Mouse (Mus musculus) cerebellum, adult 11-12 months (tissue): ENCODE data around the gene Akain1.

ENCODE experiments used
- DNase-seq: peaks from one replicate; pipeline ENCODE4 v3.0.0; 2022

Akain1 gene

DNA sequence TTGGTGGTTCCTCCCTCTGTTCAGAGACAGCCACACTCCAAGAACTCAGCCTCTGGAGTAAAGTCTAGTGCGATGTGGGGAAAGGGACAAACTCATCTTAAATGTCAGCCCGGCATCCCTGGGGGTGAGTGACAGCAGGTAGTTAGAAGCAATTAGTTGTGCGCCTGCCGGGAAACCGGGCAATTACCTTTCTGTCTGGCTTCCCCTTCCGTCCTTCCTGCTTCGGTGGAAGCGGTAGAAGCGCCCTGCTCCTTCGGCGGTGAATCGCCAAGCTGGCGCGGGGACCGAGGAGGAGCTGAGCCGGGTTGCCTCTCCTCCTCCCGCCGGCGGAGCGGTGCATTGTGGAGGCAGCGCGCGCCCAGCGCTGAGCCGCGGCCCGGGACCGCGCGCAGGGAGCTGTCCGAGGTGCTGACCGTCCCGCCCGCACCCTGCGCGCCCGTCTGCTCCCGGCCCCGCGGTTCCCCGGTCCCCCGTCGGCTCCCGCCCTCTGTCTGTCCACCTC lies at the start of gene Akain1:
Gene Akain1, plus strand, starts transcription at position 337 of the 502 bp plus-strand sequence.
- peak; percentile 77 for DNase-seq

DNA sequence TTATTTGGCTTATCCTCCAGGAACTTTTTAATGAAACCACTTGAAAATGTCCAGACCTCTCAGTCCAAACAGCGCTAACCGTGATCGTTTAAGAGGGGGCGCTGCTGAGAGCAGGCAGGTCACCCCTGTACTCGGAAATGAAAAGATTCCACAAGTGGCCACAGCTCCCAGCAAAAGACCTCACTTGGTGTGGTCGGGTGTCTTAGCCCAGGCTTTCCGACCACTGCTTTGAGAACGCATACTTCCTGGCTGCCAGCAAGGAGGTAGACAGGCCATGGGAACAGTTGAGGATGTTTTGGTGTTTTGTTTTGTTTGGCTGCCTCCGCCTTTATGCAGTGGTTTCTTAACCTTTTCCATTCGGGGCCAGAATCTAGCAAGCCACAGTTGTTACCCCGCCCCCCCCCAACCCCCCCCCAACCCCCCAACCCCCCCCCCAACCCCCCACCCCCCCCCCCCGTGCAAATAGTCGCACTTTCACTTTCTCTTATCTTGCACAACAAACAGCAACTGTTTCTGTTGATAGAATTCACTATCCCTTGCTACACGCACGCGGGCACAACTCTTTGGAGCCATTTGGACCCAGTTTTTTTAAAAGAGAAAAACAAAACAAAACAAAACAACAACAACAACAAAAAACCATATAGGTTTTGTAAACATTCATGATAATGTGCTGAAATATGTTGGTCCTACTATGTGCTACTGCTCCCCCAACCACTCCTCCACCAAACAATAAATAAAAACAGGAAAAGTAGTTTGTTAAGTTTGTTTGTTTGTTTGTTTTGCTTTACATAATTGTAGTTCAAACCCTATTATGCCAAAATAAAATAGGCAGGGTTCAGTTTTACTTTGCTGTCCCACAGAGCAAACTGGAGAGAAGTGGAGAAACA lies 42.7 kb upstream of the Akain1 start:
- DNase-seq: no peak

DNA sequence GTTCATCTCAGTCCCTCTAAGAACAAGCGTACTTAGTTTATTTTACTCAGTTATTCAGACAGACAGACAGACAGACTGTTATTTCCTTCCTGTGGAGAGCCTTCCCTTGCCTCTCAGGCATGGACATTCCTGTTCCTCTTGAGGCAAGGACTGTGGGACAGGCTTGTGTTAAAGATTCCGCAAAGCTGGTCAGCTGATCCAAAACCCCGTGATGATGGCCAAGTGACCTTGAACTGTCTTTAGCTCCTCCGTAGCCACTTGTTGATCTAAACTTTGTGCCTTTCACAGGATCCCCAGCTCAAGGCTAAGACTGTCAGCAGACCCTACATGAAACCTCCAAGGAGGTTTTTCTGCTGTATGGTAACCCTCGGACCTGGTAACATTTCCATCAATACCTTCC lies 42.0 kb upstream of the Akain1 start:
- no peak for DNase-seq

DNA sequence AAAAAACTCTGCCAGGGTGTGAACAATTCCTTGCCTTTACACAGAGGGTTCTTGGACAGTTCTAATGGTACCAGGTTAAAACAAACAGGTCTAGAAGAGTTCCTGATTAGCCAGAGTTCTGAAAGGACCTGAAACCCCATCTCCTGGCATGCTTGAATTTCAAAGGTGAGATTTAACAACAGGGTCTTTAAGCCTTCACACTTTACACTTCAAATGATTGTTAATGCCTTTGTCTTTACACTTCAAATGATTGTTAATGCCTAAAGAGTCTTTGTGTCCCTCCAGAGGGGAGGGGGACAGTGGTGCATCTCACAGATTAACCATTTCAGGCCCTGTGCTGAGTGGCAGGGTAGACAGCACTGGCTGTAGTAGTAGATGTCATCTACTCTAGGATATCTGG lies 41.0 kb upstream of the Akain1 start:
- no peak for DNase-seq

GRCm38 (mm10) chr17:69401146-69401545 lies 38.0 kb upstream of the Akain1 start:
- DNase-seq: no peak

GRCm38 (mm10) chr17:69416163-69416562 lies 23.0 kb upstream of the Akain1 start:
- no peak for DNase-seq

DNA sequence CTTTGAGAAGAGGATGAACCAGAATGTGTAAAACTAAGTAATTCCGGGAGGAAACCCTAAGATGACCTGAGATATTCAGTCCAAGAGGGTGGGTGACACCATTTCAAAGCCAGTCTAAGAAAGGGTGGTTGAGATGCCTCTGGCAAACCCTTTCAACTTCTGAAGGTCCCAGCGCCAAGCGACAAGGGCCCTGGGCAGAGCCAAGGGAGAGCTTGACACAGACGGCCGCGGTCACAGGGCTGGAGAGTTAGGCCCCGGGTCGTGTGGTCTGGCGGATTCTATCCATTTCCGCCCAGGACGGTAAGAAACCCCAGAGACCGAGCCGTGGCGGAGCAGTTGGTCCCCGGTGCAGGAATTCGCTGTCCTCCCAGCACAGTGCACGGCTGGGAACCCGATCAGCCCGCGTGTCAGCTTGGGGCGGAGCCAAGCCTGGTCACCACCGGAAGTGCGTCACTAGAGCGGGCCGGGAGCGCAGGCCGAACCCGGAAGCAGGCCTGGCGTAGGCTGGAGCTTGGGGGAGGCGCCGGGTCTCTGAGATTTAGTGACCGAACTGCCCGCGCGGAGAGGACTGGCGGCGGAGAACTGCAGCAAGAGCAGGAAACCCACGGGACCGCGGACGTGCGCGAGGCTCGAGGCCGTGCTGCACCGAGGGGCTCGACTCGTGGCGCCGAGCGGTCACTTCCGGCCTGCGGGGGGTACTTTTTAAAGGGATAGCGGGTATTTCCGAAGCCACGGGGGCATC lies 22.0 kb upstream of the Akain1 start:
- DNase-seq: peak; percentile 94

GRCm38 (mm10) chr17:69417724-69418373 lies 21.3 kb upstream of the Akain1 start:
- no peak for DNase-seq

- no peak for DNase-seq
Observed at GRCm38 (mm10) chr17:69421592-69421991, 17.5 kb upstream of the Akain1 start.

- peak; percentile 19 for DNase-seq
Observed at GRCm38 (mm10) chr17:69437836-69438235, 1.3 kb upstream of the Akain1 start.

DNA sequence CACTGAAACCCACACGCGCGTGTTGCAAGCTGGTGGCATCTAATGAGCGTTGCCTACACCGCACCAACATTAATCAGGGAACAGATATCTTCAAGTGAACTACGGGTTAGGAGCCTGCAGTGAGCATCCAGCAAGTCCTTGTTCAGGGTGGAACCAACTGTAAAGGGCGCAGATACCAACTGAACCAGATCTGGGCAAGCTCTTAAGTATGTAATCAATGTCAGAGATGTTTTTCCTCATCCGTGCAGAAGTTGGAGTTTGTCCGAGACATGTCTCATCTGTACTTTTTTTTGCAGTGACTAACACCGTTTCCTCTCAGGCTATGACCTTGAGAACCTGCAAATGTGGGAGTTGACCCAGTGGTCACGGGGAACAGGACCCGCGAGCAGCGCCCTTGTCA lies 640 bp upstream of the Akain1 start:
- peak; percentile 34 for DNase-seq

GRCm38 (mm10) chr17:69439571-69440480 lies 700 bp downstream of the Akain1 start:
- peak; percentile 79 for DNase-seq

DNA sequence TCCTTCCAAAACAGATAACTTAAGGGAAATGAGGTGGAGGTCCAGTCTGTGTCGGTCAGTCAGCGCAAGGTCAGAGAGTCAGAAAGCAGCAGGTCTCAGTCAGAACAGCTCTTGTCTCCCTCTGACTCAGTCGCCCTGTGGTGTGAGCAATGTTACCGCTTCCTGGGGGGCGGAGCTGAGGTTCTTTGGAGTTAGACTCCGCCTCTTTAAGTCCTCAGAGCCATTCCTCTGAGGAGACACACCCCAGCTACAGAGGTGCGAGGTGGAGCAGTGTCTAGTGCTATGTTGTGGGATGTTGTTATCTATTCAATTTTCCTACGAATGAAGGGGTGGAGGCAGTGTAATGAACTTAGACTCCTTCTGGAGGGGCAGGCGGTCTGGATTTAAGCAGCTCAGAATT lies 1.9 kb downstream of the Akain1 start:
- DNase-seq: peak; percentile 22

GRCm38 (mm10) chr17:69448679-69449078 lies 9.6 kb downstream of the Akain1 start:
- DNase-seq: no peak

GRCm38 (mm10) chr17:69461680-69462079 lies 22.6 kb downstream of the Akain1 start:
- no peak for DNase-seq

DNA sequence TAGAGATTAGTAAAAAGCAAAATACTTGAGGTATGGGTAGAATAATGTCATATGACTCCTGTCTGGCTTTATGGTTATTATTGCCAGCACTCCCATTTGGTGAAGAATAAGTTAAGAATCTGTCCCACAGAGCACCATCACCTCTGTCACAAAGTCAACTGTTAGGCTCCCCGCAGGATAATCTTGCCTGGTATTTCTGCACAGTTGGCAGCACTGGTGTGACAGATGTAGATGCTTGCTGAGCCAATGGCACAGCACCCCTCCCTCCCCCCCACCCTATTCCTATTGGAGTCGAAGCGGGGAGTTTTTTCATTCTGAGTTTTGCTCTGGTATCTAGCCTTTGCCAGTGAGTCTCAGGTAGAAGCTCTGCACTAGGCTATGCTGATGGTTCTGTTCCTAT lies 23.9 kb downstream of the Akain1 start:
- no peak for DNase-seq

DNA sequence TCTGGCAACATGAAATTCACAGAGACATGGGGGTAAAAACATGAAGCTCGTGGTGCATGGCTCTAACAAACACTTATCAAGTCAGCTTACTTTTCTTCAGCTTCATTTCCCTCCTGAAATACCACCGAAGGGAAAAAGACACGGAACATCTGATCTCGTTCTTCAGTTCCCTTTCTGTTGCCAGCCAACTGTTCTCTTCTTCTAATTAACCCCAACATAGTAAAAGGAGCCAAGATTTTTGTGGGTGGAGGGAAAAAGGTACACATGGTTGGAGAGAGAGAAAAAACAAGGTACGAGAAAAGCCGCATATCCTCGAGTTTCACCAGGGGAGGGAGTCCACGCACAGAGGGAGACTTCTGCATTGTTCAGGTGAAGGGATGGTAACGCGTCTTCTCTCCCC lies 32.0 kb downstream of the Akain1 start:
- DNase-seq: no peak

GRCm38 (mm10) chr17:69472401-69472800 lies 33.3 kb downstream of the Akain1 start:
- DNase-seq: no peak

DNA sequence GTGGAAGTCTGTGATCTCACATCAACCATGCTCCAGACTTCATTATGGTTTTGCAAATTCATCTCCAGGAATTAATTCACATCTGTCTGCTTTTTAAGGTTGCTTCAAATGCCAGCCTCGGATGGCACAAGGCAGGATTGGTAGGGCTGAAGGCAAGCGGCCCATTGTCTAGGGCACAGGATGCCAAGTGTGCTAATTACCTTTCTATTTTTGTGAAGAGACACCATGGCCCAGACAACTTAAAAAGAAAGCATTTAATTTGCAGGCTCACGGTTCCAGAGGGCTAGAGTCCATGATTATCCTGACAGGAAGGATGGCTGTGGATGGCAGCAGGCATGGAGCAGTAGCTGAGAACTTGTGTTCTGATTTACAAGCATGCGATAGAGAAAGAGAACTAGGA lies 35.0 kb downstream of the Akain1 start:
- DNase-seq: no peak

DNA sequence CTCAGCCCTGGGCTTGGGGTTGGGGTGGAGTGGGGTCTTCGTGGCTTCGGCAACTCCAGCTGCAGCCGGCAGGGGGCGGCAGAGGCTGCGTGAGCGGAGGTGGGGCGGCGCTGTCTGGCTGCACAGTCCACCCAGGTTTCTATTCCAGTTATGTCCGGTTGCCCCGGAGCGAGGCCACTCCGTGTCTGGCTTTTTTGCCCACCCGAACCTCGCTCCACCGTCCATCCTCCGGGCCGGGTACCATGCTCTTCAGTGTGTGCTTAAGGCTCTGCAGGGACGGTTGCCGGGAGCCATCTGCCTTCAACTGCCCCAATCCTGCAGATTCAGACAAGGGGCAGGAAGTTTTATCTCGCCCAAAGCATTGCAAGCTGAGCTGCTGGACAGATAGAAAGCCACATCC lies 36.3 kb downstream of the Akain1 start:
- peak; percentile 22 for DNase-seq

GRCm38 (mm10) chr17:69477526-69477925 lies 38.4 kb downstream of the Akain1 start:
- no peak for DNase-seq

DNA sequence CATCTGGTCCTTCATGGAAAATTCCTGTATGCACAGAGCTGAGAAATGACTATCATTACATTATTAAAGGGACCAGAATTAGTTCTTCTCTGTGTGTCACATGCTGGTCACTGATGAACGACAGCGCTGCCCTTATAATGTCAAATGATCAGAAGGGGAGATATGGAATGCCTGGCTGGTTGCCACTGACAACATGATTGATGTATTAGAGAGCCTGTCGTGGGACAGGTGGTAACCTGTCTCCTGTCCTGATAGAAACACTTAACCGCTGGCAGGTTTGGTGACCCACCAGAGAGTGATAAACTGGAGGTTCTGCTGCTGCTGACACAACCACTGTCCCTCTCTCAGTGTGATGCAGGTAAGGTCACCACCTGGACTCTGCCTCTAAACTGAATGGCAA lies 40.1 kb downstream of the Akain1 start:
- no peak for DNase-seq
